Mouse (Mus musculus): ENCODE data around the gene Cysltr2. TPM values are rescaled to one million over a fixed set of nuclear protein-coding genes. Genes with fewer than 3 reads are reported as not detected.

Cysltr2 gene
- polyA plus RNA-seq, 1 experiment from 2014 or later = not detected

DNA sequence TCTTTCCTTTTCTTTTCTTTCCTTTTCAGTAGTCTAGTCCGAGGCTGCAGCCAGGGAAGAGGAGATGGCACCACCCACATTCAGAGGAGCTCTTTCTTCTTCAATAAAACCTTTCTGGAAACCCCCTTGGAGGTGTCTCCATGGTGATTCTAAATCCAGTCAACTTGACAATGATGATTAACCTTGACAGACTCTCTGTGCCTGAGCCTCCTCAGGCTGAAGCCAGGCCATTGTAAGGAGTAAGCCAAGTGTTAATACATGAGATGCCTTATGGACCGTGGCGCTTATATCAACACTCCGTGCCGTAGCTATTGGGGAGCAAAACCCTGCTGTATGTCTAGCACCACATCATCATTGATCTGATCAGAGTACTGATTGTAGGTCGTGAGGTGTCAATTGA lies 50.8 kb downstream of the Cysltr2 start:
- DNase-seq (no peak), ATAC-seq (ENCODE audit: insufficient read depth) (no peak)
- no peak overlapping the region for H3K9ac ChIP-seq
- no peak overlapping the region for H3K4me2 ChIP-seq
- no peak overlapping the region for H3K27ac ChIP-seq (ENCODE audit: low read depth)
- H3K36me3 ChIP-seq (ENCODE audit: insufficient read depth) = no peaks in the 10 kb centered on the region
- 83% methylated on average over 6 of the region's 6 CpGs for WGBS
- no peaks in the 10 kb centered on the region for H3K4me1 ChIP-seq (ENCODE audit: insufficient read depth)
- no peaks in the 10 kb centered on the region for H3K9me3 ChIP-seq (ENCODE audit: low read depth, low read length)
- TF ChIP-seq CTCF (IDR thresholded peaks at IDR 0.05; ENCODE audit: low read depth) = no peak
- H3K27me3 ChIP-seq (ENCODE audit: insufficient read depth, low read length) = no peaks in the 10 kb centered on the region
- H3K4me3 ChIP-seq (ENCODE audit: low read depth, low read length) = no peak overlapping the region

DNA sequence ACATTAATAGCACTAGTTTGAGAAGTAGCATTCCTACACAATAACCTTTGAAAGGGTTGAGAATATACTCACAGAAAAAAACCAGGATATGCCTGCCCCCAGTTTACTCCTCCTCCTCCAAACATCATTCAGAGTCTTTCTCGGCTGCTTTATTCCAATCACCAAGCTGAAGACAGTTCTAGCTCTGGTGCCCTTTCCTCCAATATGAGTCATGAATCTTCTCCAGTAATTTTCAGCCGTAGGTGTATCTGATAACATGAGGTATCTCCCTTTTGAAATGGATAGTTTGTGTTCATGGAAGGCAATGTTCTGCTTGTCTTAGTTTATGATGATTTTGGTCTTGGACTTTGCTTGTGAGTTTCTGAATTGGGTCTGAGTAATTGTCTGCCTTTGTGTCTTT lies 62.9 kb downstream of the Cysltr2 start:
- no peaks in the 10 kb centered on the region for H3K9me3 ChIP-seq (ENCODE audit: low read depth, low read length)
- H3K27me3 ChIP-seq (ENCODE audit: insufficient read depth, low read length) = no peaks in the 10 kb centered on the region
- no peaks in the 10 kb centered on the region; the same call in 1 of the 2 replicates for H3K4me1 ChIP-seq (ENCODE audit: insufficient read depth)
- TF ChIP-seq CTCF (IDR thresholded peaks at IDR 0.05; ENCODE audit: low read depth) = no peak
- ATAC-seq (ENCODE audit: insufficient read depth) = no peak
- no peak overlapping the region for H3K9ac ChIP-seq
- no peak for DNase-seq
- H3K4me2 ChIP-seq = no peak overlapping the region
- no peaks in the 10 kb centered on the region for H3K36me3 ChIP-seq (ENCODE audit: insufficient read depth)
- no peak overlapping the region for H3K27ac ChIP-seq (ENCODE audit: low read depth)
- H3K4me3 ChIP-seq (ENCODE audit: low read depth, low read length) = no peak overlapping the region
- WGBS = 67% methylated on average over 2 of the region's 2 CpGs

- no peaks in the 10 kb centered on the region for H3K9me3 ChIP-seq (ENCODE audit: low read depth, low read length)
- 85% methylated on average over 5 of the region's 5 CpGs for WGBS
- no peak for ATAC-seq (ENCODE audit: insufficient read depth)
- no peak for DNase-seq
- no peak overlapping the region for H3K4me2 ChIP-seq
- H3K4me3 ChIP-seq (ENCODE audit: low read depth, low read length) = no peak overlapping the region
- TF ChIP-seq CTCF (IDR thresholded peaks at IDR 0.05; ENCODE audit: low read depth) = no peak
- H3K27me3 ChIP-seq (ENCODE audit: insufficient read depth, low read length) = no peaks in the 10 kb centered on the region
- H3K4me1 ChIP-seq (ENCODE audit: insufficient read depth) = no peaks in the 10 kb centered on the region; the same call in 1 of the 2 replicates
- no peaks in the 10 kb centered on the region for H3K36me3 ChIP-seq (ENCODE audit: insufficient read depth)
- H3K27ac ChIP-seq (ENCODE audit: low read depth) = no peak overlapping the region
- no peak overlapping the region for H3K9ac ChIP-seq
Measured at GRCm38 (mm10) chr14:72985113-72985512, 63.8 kb downstream of the Cysltr2 start.

- Histone ChIP-seq H3K27me3 (ENCODE audit: insufficient read depth, low read length) (no peaks in the 10 kb centered on the region), H3K4me2 (peak overlapping the region; percentile 54), H3K4me3 (ENCODE audit: low read depth, low read length) (peak overlapping the region; percentile 2; the same call in 1 of the 2 replicates), H3K4me1 (ENCODE audit: insufficient read depth) (no peaks in the 10 kb centered on the region; the same call in 1 of the 2 replicates), H3K36me3 (ENCODE audit: insufficient read depth) (no peaks in the 10 kb centered on the region), H3K9me3 (ENCODE audit: low read depth, low read length) (no peaks in the 10 kb centered on the region), H3K27ac (ENCODE audit: low read depth) (no peak overlapping the region), H3K9ac (no peak overlapping the region)
- peak; percentile 88 for ATAC-seq (ENCODE audit: insufficient read depth)
- WGBS = 3% methylated on average over 11 of the region's 11 CpGs
- peak; percentile 96 for DNase-seq
- peak; percentile 91 for TF ChIP-seq CTCF (IDR thresholded peaks at IDR 0.05; ENCODE audit: low read depth)
Measured at GRCm38 (mm10) chr14:72983456-72983855, 65.5 kb downstream of the Cysltr2 start.

DNA sequence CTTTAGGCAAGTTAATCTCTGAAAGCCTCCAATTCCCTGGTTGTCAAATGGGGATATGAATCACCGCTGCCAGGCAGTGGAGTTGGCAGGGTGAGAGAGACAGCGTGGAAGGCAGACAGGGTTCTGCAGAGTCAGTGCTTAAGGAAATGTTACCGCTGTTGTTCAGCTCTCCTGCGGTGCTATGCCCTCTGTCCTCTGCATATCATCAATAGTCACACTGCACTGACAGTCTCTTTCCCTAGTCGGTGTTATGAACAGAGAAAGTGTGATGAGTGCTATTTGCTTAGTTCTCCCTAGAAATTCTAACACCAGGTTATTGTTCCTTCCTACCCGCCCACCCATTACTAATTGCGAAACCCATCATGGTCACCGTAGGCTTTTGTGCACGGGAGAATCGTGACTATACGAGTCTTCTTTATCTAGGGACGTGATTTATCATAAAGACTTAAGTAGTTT lies 65.9 kb downstream of the Cysltr2 start:
- 40% methylated on average over 12 of the region's 12 CpGs for WGBS
- no peak for DNase-seq

DNA sequence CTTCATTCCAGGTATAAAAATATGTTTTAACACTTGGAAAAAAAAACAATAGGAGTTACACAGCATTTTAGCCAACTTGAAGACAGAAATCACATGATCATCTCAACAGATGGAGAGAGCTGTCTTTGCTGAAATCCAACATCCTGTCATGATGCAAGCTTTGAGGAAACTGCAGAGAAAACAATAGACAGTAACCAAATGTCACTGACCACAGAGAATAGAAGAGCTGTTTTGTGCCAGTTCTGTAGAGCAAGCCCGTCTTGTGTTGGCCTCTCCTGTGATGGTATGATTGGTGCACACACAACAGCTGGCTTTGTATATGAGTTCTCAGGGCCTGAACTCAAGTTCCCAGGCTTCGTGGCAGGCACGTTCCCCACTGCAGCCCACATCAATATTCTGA lies 68.2 kb downstream of the Cysltr2 start:
- H3K27ac ChIP-seq (ENCODE audit: low read depth) = no peak overlapping the region
- no peaks in the 10 kb centered on the region for H3K27me3 ChIP-seq (ENCODE audit: insufficient read depth, low read length)
- H3K36me3 ChIP-seq (ENCODE audit: insufficient read depth) = no peaks in the 10 kb centered on the region
- no peaks in the 10 kb centered on the region; the same call in 1 of the 2 replicates for H3K4me1 ChIP-seq (ENCODE audit: insufficient read depth)
- TF ChIP-seq CTCF (IDR thresholded peaks at IDR 0.05; ENCODE audit: low read depth) = no peak
- no peak for ATAC-seq (ENCODE audit: insufficient read depth)
- no peak overlapping the region for H3K9ac ChIP-seq
- H3K4me3 ChIP-seq (ENCODE audit: low read depth, low read length) = no peak overlapping the region
- WGBS = 50% methylated on average over 3 of the region's 3 CpGs
- no peak overlapping the region for H3K4me2 ChIP-seq
- DNase-seq = peak; percentile 30
- no peaks in the 10 kb centered on the region for H3K9me3 ChIP-seq (ENCODE audit: low read depth, low read length)

More for the DNA sequence above, 65.9 kb downstream of the Cysltr2 start:
- no peaks in the 10 kb centered on the region for H3K36me3 ChIP-seq (ENCODE audit: insufficient read depth)
- no peak overlapping the region for H3K9ac ChIP-seq
- H3K4me1 ChIP-seq (ENCODE audit: insufficient read depth) = no peaks in the 10 kb centered on the region; the same call in 1 of the 2 replicates
- H3K27me3 ChIP-seq (ENCODE audit: insufficient read depth, low read length) = no peaks in the 10 kb centered on the region
- no peak for TF ChIP-seq CTCF (IDR thresholded peaks at IDR 0.05; ENCODE audit: low read depth)
- H3K27ac ChIP-seq (ENCODE audit: low read depth) = no peak overlapping the region
- H3K4me2 ChIP-seq = peak overlapping the region; percentile 54
- no peaks in the 10 kb centered on the region for H3K9me3 ChIP-seq (ENCODE audit: low read depth, low read length)
- H3K4me3 ChIP-seq (ENCODE audit: low read depth, low read length) = peak overlapping the region; percentile 2; the same call in 1 of the 2 replicates
- ATAC-seq (ENCODE audit: insufficient read depth) = peak; percentile 41; the same call in 1 of the 2 replicates

GRCm38 (mm10) chr14:72980106-72980505 lies 68.8 kb downstream of the Cysltr2 start:
- H3K4me1 ChIP-seq (ENCODE audit: insufficient read depth) = no peaks in the 10 kb centered on the region; the same call in 1 of the 2 replicates
- H3K9me3 ChIP-seq (ENCODE audit: low read depth, low read length) = no peaks in the 10 kb centered on the region
- WGBS = 91% methylated on average over 26 of the region's 29 CpGs
- ATAC-seq (ENCODE audit: insufficient read depth) = no peak
- H3K9ac ChIP-seq = no peak overlapping the region
- H3K36me3 ChIP-seq (ENCODE audit: insufficient read depth) = no peaks in the 10 kb centered on the region
- no peak overlapping the region for H3K27ac ChIP-seq (ENCODE audit: low read depth)
- no peaks in the 10 kb centered on the region for H3K27me3 ChIP-seq (ENCODE audit: insufficient read depth, low read length)
- no peak for DNase-seq
- no peak overlapping the region for H3K4me3 ChIP-seq (ENCODE audit: low read depth, low read length)
- H3K4me2 ChIP-seq = no peak overlapping the region
- no peak for TF ChIP-seq CTCF (IDR thresholded peaks at IDR 0.05; ENCODE audit: low read depth)
